Mouse (Mus musculus) lung, postnatal 0 days (tissue): ENCODE results near the gene Zzef1. TPM values are rescaled to one million over a fixed set of nuclear protein-coding genes. Genes with fewer than 3 reads are reported as not detected.

Experiments
- ATAC-seq: fragments of 200-750 bp; cut with Nextera tagmentation; 2 replicates; pipeline ENCODE4 v1.8.0; 2017; ENCODE audit warnings: moderate library complexity
- DNase-seq: peaks from one replicate; pipeline ENCODE4 v3.0.0-alpha.2; 2016; ENCODE audit warnings: low spot score
- H3K27ac ChIP-seq: fragments of 300-500 bp; sonication (generic); 2 replicates; pipeline ENCODE4 v1.5.1; 2014; ENCODE audit warnings: antibody characterized with exemption, mild to moderate bottlenecking, low read length, mixed read lengths
- H3K27me3 ChIP-seq: fragments of 300-500 bp; sonication (generic); replicated peaks from 2 replicates; pipeline ENCODE4 v1.6.1; 2014; ENCODE audit warnings: low read length, mixed read lengths; ENCODE audit not compliant: insufficient read depth
- H3K36me3 ChIP-seq: fragments of 300-500 bp; sonication (generic); 2 replicates; pipeline ENCODE4 v1.6.1; 2014; ENCODE audit warnings: low read length, mixed read lengths; ENCODE audit not compliant: insufficient read depth
- H3K4me1 ChIP-seq: fragments of 300-500 bp; sonication (generic); 2 replicates; pipeline ENCODE4 v1.6.1; 2014; ENCODE audit warnings: antibody characterized with exemption, low read depth, low read length, mixed read lengths; ENCODE audit not compliant: insufficient read depth
- H3K4me2 ChIP-seq: fragments of 300-500 bp; sonication (generic); replicated peaks from 2 replicates; pipeline ENCODE4 v1.6.1; 2014; ENCODE audit warnings: low read depth, mild to moderate bottlenecking, low read length, moderate library complexity, mixed read lengths
- H3K4me3 ChIP-seq: fragments of 300-500 bp; sonication (generic); 2 replicates; pipeline ENCODE4 v1.5.1; 2014; ENCODE audit warnings: low read depth, low read length
- H3K9ac ChIP-seq: fragments of 300-500 bp; sonication (generic); replicated peaks from 2 replicates; pipeline ENCODE4 v1.6.1; 2014; ENCODE audit warnings: low read depth, mild to moderate bottlenecking
- H3K9me3 ChIP-seq: fragments of 300-500 bp; sonication (generic); 2 replicates; pipeline ENCODE4 v1.6.1; 2016; ENCODE audit warnings: low read length, mixed read lengths
- CTCF ChIP-seq: IDR thresholded peaks from 2 replicates; pipeline ENCODE4 v1.5.1; 2016; ENCODE audit warnings: antibody characterized with exemption, mild to moderate bottlenecking
- EP300 ChIP-seq: IDR thresholded peaks from 2 replicates; pipeline ENCODE4 v1.6.1; 2016; ENCODE audit warnings: antibody characterized with exemption, mild to moderate bottlenecking, control low read depth
- WGBS: fragments of 180-500 bp; shearing (Covaris S2); extraction: QIAGEN DNeasy Blood & Tissue Kit; methylation state at CpG from one replicate; pipeline ENCODE4 v1.1.7; 2014; 5-methylcytosine and 5-hydroxymethylcytosine counted together
- polyA plus RNA-seq: library from polyadenylated mRNA; unstranded; fragments of >200 nt; fragmentation: Nextera tagmentation; extraction: Ambion mirVana; gene quantifications from 2 replicates; pipeline ENCODE4 v1.2.1, GENCODE M21; 2015

The Zzef1 gene
- polyA plus RNA-seq, 1 experiment from 2014 or later: 9.6 TPM

DNA sequence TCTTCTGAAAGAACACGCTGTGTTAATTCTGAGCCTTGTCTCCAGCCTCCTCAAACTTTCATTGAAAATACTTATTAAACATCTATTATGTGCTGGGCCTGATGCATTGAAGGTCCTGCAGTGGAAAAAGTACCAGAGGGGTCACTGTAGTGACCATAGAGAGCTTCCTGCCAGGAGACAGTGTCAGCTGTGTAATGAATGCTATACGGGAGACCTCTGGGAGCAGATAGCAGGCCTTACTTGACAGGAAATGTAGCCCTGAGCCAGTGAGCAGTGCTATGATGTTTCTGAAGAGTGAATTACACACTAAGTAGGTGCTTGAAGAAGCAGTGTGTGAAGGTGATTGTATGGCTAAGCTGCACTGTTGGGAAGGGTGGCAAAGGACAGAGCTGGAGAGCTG, 49.5 kb downstream of the Zzef1 start:
- no peak overlapping the region for H3K4me3 ChIP-seq
- WGBS: 79% methylated on average over 2 of the region's 2 CpGs
- 0 out of 2 replicates have a peak overlapping the region, but pooled peaks have one; percentile 6 for H3K27ac ChIP-seq
- H3K36me3 ChIP-seq: peaks cover 26% of the 10 kb centered on the region; the same call in 1 of the 2 replicates
- TF ChIP-seq EP300 (no peak), CTCF (no peak)
- no peaks in the 10 kb centered on the region for H3K27me3 ChIP-seq
- H3K4me1 ChIP-seq: no peaks in the 10 kb centered on the region
- ATAC-seq: peak; percentile 11; the same call in 1 of the 2 replicates
- no peak overlapping the region for H3K9ac ChIP-seq
- no peak for DNase-seq
- H3K9me3 ChIP-seq: no peaks in the 10 kb centered on the region
- no peak overlapping the region for H3K4me2 ChIP-seq

DNA sequence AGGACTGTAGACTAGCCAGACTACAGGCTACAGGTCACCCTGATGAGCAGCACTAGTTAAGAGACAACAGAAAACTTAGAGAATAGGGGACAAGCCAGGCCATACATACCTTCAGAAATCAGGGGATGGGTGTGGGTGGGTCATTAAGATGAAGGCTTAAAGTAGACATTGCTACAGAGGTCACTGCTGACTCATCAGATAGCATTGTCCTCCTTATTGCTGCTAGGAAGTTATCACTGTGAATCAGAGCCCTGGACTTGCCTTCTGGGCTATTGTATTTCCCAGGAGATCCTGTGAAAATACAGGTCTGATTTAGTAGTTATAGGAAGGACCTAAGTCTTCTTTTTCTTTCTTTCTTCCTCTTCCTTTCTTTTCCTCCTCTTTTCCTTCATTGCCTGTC, 50.7 kb downstream of the Zzef1 start:
- H3K27me3 ChIP-seq: no peaks in the 10 kb centered on the region
- no peak overlapping the region for H3K4me2 ChIP-seq
- no peaks in the 10 kb centered on the region for H3K9me3 ChIP-seq
- DNase-seq: no peak
- TF ChIP-seq CTCF (no peak), EP300 (no peak)
- H3K27ac ChIP-seq: no peak overlapping the region
- H3K4me1 ChIP-seq: no peaks in the 10 kb centered on the region
- no peak overlapping the region for H3K9ac ChIP-seq
- no peak for ATAC-seq
- peaks cover 34% of the 10 kb centered on the region for H3K36me3 ChIP-seq
- no peak overlapping the region for H3K4me3 ChIP-seq

DNA sequence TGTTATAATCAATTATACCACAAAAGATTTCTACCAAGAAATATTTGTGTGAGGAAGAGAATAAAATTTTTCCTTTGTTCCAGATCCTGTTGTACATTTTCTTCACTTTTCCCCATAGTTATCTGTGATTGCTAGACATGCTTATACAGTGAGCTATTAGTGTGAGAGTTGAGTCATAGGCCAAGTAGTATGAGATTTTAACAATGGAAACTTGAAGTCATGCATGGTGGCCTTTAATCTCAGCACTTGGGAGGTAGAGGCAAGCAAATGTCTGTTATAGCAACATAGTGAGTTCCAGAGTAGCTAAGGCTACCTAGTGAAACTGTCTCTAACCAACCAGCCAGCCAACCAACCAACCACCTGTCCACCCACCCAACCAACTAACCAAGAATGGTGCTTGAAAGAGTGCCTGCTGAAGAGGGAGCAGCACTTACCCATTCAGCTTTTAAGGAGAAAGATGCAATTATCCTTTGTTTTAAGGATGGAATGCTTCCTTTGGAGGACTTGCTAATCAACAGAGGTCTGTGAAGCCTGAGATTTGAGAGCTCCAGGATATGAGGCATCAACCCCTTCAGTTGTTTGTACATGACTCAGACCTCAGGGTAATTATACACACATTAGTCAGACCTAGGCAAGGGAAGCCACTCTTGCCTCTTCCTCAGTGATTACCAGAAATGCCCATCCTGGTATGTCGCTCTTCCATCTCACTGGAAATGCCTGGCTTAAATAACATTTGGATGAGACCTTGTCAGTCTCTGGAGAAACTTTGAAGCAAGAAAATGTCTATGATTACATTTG, 52.0 kb downstream of the Zzef1 start:
- Histone ChIP-seq H3K4me1 (no peaks in the 10 kb centered on the region), H3K9ac (no peak overlapping the region), H3K9me3 (no peaks in the 10 kb centered on the region), H3K27ac (no peak overlapping the region), H3K4me2 (no peak overlapping the region), H3K36me3 (peaks cover 41% of the 10 kb centered on the region), H3K27me3 (no peaks in the 10 kb centered on the region), H3K4me3 (no peak overlapping the region)
- DNase-seq (no peak), ATAC-seq (no peak)
- WGBS: 86% methylated on average over 1 of the region's 1 CpGs
- no peak for TF ChIP-seq CTCF
- TF ChIP-seq EP300: no peak

DNA sequence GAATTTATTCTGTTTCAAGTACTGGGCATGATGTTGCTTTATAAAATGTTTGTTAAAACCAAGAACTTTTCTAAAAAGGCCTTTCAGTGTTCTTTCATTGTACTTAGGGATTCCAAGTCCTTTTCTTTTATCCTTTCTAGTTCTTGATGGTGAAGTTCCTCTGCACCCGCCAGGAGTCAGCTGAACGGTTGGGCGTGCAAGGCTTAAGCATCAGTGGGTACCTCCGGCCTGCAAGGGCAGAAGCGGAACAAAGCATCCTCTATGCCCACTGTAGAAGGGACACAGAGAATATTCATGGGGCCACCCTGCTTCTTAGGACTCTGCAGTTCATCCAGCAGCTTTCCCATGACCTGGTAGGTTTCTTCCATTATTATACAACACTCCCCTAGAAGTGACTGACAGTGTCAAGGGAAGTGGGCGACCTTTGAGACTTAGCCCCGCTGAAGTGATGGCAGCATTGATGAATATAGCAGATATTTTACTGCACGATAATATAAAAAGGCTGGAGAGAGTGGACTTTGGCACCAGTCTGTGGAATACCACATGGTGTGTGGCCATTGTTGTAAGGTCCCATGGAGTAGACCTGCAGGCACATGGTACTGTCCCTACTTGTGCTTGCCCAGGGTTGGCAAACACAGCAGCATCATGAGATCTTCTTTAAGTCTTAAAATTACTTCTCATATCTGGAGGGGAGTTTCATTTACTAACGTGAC, 54.5 kb downstream of the Zzef1 start:
- H3K36me3 ChIP-seq: peaks cover 57% of the 10 kb centered on the region
- no peaks in the 10 kb centered on the region for H3K4me1 ChIP-seq
- no peak for TF ChIP-seq EP300
- TF ChIP-seq CTCF: no peak
- H3K4me3 ChIP-seq: no peak overlapping the region
- ATAC-seq: no peak
- no peaks in the 10 kb centered on the region for H3K9me3 ChIP-seq
- no peak overlapping the region for H3K27ac ChIP-seq
- no peak overlapping the region for H3K4me2 ChIP-seq
- DNase-seq: no peak
- no peaks in the 10 kb centered on the region for H3K27me3 ChIP-seq
- no peak overlapping the region for H3K9ac ChIP-seq
- 84% methylated on average over 9 of the region's 9 CpGs for WGBS

DNA sequence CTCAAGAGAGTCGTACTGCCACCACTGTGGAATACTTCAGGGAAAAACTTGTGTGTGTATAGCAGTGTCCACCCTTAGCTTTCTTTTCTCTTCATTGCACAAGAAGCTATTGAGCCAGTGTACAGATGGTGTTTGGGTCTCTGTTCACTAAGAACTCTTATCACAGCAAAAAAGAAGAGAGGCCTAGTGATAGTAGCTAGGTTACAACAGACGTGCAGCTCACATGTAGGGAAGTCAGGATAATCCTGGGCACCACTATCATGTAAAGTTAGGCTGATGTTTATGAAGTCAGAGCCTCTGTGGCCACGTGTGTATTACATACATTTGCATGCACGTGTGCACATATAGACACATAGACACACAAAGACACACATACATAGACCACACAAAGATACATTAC, 55.2 kb downstream of the Zzef1 start:
- Histone ChIP-seq H3K4me1 (no peaks in the 10 kb centered on the region), H3K27me3 (no peaks in the 10 kb centered on the region), H3K9ac (no peak overlapping the region), H3K4me3 (no peak overlapping the region), H3K9me3 (no peaks in the 10 kb centered on the region), H3K27ac (no peak overlapping the region), H3K4me2 (no peak overlapping the region), H3K36me3 (peaks cover 62% of the 10 kb centered on the region)
- 85% methylated on average over 4 of the region's 4 CpGs for WGBS
- DNase-seq: no peak
- ATAC-seq: no peak
- TF ChIP-seq CTCF (no peak), EP300 (no peak)

DNA sequence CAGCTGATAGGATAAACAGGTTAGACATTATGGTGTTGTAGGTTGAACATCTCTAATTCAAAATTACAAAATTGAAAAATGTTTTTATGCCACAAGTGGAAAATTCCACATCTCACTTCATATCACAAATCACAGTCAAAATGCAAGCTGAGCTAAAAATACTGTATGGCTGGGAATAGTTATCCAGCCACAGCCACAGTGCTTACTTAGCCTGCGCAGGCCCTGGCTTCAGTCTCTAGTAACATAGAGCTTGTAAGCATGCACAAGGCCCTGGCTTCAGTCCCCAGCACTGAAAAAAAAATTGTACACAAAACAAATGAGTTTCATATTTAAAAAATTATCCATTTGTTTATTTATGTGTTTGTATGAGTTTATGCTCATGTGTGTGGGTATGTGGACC, 56.1 kb downstream of the Zzef1 start:
- no peak for DNase-seq
- TF ChIP-seq CTCF (no peak), EP300 (no peak)
- WGBS: 100% methylated on average over 1 of the region's 1 CpGs
- Histone ChIP-seq H3K9me3 (no peaks in the 10 kb centered on the region), H3K27me3 (no peaks in the 10 kb centered on the region), H3K4me1 (no peaks in the 10 kb centered on the region), H3K27ac (no peak overlapping the region), H3K9ac (no peak overlapping the region), H3K36me3 (peaks cover 65% of the 10 kb centered on the region), H3K4me3 (no peak overlapping the region), H3K4me2 (no peak overlapping the region)
- no peak for ATAC-seq
